Mouse (Mus musculus) erythroblast, embryonic 14.5 days (primary cell): ENCODE results near the gene Il17ra. TPM values are rescaled to one million over a fixed set of nuclear protein-coding genes. Genes with fewer than 3 reads are reported as not detected.

Source experiments
- H3K27me3 ChIP-seq: 2 replicates; pipeline ENCODE4 v1.6.1; 2012; ENCODE audit warnings: inconsistent platforms; ENCODE audit not compliant: control insufficient read depth
- H3K36me3 ChIP-seq: 2 replicates; pipeline ENCODE4 v1.6.1; 2012; ENCODE audit warnings: mild to moderate bottlenecking, inconsistent platforms; ENCODE audit not compliant: control insufficient read depth
- H3K4me1 ChIP-seq: 2 replicates; pipeline ENCODE4 v1.6.1; 2012; ENCODE audit warnings: inconsistent platforms; ENCODE audit not compliant: control insufficient read depth
- H3K4me3 ChIP-seq: replicated peaks from 2 replicates; pipeline ENCODE3; 2012; ENCODE audit warnings: moderate library complexity, mild to moderate bottlenecking, inconsistent platforms
- H3K9me3 ChIP-seq: 2 replicates; pipeline ENCODE4 v1.6.1; 2012; ENCODE audit warnings: low read length, inconsistent platforms, mixed read lengths; ENCODE audit not compliant: control insufficient read depth
- GATA1 ChIP-seq: IDR thresholded peaks from 2 replicates; pipeline ENCODE4 v1.6.1; 2012; ENCODE audit warnings: low read length, inconsistent platforms, mixed read lengths
- TAL1 ChIP-seq: IDR thresholded peaks from 3 replicates; pipeline ENCODE4 v1.6.1; 2012; ENCODE audit warnings: low read length, inconsistent platforms, mixed read lengths
- polyA plus RNA-seq: library from polyadenylated mRNA; stranded (reverse); fragments of >175 nt; gene quantifications from 2 replicates; pipeline ENCODE4 v1.2.3, GENCODE M21; 2012

Gene Il17ra
- polyA plus RNA-seq, 1 experiment = 0.60 TPM

GRCm38 (mm10) chr6:120468259-120468658, 5.2 kb downstream of the Il17ra start:
- Histone ChIP-seq H3K4me3 (no peak overlapping the region), H3K4me1 (peaks cover 39% of the 10 kb centered on the region), H3K9me3 (no peaks in the 10 kb centered on the region), H3K36me3 (peaks cover 12% of the 10 kb centered on the region), H3K27me3 (peaks cover under 1% of the 10 kb centered on the region; the same call in 1 of the 2 replicates)
- TF ChIP-seq TAL1 = no peak
- TF ChIP-seq GATA1 = no peak

- H3K4me3 ChIP-seq = no peak overlapping the region
- H3K27me3 ChIP-seq = no peaks in the 10 kb centered on the region
- peaks cover 32% of the 10 kb centered on the region for H3K4me1 ChIP-seq
- peaks cover 22% of the 10 kb centered on the region for H3K36me3 ChIP-seq
- no peaks in the 10 kb centered on the region for H3K9me3 ChIP-seq
- no peak for TF ChIP-seq GATA1
- TF ChIP-seq TAL1 = no peak
Measured at GRCm38 (mm10) chr6:120469268-120469667, 6.2 kb downstream of the Il17ra start.

GRCm38 (mm10) chr6:120469770-120470169, 6.7 kb downstream of the Il17ra start:
- no peak for TF ChIP-seq TAL1
- no peak for TF ChIP-seq GATA1
- no peaks in the 10 kb centered on the region for H3K9me3 ChIP-seq
- H3K36me3 ChIP-seq = peaks cover 25% of the 10 kb centered on the region
- peaks cover 27% of the 10 kb centered on the region for H3K4me1 ChIP-seq
- no peak overlapping the region for H3K4me3 ChIP-seq
- no peaks in the 10 kb centered on the region for H3K27me3 ChIP-seq

GRCm38 (mm10) chr6:120470666-120471065, 7.6 kb downstream of the Il17ra start:
- Histone ChIP-seq H3K4me1 (peaks cover 19% of the 10 kb centered on the region), H3K9me3 (no peaks in the 10 kb centered on the region), H3K27me3 (no peaks in the 10 kb centered on the region), H3K36me3 (peaks cover 32% of the 10 kb centered on the region), H3K4me3 (no peak overlapping the region)
- TF ChIP-seq TAL1 = no peak
- TF ChIP-seq GATA1 = no peak

- Histone ChIP-seq H3K36me3 (peaks cover 37% of the 10 kb centered on the region), H3K4me3 (no peak overlapping the region)
- no peak for TF ChIP-seq TAL1
- no peak for TF ChIP-seq GATA1
Measured at GRCm38 (mm10) chr6:120471991-120472441, 9.0 kb downstream of the Il17ra start.

GRCm38 (mm10) chr6:120472455-120473140, 9.6 kb downstream of the Il17ra start:
- Histone ChIP-seq H3K27me3 (no peaks in the 10 kb centered on the region), H3K4me1 (peaks cover 5% of the 10 kb centered on the region), H3K4me3 (no peak overlapping the region), H3K36me3 (peaks cover 42% of the 10 kb centered on the region), H3K9me3 (no peaks in the 10 kb centered on the region)
- TF ChIP-seq TAL1 (no peak), GATA1 (no peak)

More at GRCm38 (mm10) chr6:120471991-120472441, 9.0 kb downstream of the Il17ra start:
- Histone ChIP-seq H3K4me1 (peaks cover 8% of the 10 kb centered on the region), H3K27me3 (no peaks in the 10 kb centered on the region), H3K9me3 (no peaks in the 10 kb centered on the region)

GRCm38 (mm10) chr6:120473427-120473826, 10.4 kb downstream of the Il17ra start:
- Histone ChIP-seq H3K9me3 (no peaks in the 10 kb centered on the region), H3K4me1 (peaks cover 7% of the 10 kb centered on the region), H3K4me3 (no peak overlapping the region), H3K27me3 (no peaks in the 10 kb centered on the region), H3K36me3 (peaks cover 50% of the 10 kb centered on the region)
- no peak for TF ChIP-seq GATA1
- TF ChIP-seq TAL1 = no peak

- Histone ChIP-seq H3K36me3 (peaks cover 69% of the 10 kb centered on the region), H3K4me3 (no peak overlapping the region), H3K4me1 (peaks cover 7% of the 10 kb centered on the region), H3K27me3 (no peaks in the 10 kb centered on the region), H3K9me3 (no peaks in the 10 kb centered on the region)
- TF ChIP-seq GATA1 (no peak), TAL1 (no peak)
Measured at GRCm38 (mm10) chr6:120475288-120475687, 12.2 kb downstream of the Il17ra start.

GRCm38 (mm10) chr6:120479302-120479701, 16.3 kb downstream of the Il17ra start:
- Histone ChIP-seq H3K36me3 (peaks cover 82% of the 10 kb centered on the region), H3K4me1 (peaks cover 12% of the 10 kb centered on the region), H3K4me3 (no peak overlapping the region), H3K9me3 (no peaks in the 10 kb centered on the region), H3K27me3 (no peaks in the 10 kb centered on the region)
- no peak for TF ChIP-seq GATA1
- no peak for TF ChIP-seq TAL1
